Mouse (Mus musculus) urinary bladder, adult 2 months (tissue): ENCODE measurements around the gene Cacna2d2. TPM values are rescaled to one million over a fixed set of nuclear protein-coding genes. Genes with fewer than 3 reads are reported as not detected.
A peak's percentile ranks its signal among the peaks of the same experiment; 100 is the strongest.

Experiments used
- DNase-seq: peaks from one replicate; pipeline ENCODE4 v3.0.0; 2022; ENCODE audit warnings: low spot score
- polyA plus RNA-seq: library from polyadenylated mRNA; depleted of rRNA; stranded (reverse); fragments of >200 nt; gene quantifications from 2 replicates; pipeline ENCODE4 v1.2.3, GENCODE M21; 2012; rRNA removed

Gene Cacna2d2
- 0.46 and 0.84 TPM in 2 replicates for polyA plus RNA-seq

DNA sequence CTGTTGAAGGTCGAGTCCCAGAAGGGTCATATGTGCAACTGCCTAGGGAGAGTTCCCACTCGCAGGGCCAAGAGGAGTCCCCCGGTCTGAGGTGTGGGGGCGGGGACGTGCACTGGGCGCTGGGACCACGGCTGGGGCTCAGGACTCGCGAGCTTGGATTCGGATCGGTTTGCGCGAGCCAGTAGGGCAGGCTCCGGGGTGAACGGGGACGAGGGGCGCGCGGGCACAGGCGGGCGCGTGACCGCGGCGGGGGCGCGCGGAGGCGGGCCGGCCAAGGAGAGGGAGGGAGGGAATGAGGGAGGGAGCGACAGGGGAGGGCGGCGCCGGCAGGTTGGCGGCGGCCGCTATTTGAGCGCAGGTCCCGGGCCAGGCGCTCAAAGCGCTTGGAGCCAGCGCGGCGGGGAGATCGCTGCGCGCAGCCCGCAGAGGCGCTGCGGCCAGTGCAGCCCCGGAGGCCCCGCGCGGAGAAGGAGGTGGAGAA lies at the start of gene Cacna2d2:
Cacna2d2 (plus strand) TSS at position 122 of the 481 bp plus-strand sequence.
- DNase-seq = peak; percentile 37

- no peak for DNase-seq
Observed at GRCm38 (mm10) chr9:107354826-107355225, 44.6 kb upstream of the Cacna2d2 start.

DNA sequence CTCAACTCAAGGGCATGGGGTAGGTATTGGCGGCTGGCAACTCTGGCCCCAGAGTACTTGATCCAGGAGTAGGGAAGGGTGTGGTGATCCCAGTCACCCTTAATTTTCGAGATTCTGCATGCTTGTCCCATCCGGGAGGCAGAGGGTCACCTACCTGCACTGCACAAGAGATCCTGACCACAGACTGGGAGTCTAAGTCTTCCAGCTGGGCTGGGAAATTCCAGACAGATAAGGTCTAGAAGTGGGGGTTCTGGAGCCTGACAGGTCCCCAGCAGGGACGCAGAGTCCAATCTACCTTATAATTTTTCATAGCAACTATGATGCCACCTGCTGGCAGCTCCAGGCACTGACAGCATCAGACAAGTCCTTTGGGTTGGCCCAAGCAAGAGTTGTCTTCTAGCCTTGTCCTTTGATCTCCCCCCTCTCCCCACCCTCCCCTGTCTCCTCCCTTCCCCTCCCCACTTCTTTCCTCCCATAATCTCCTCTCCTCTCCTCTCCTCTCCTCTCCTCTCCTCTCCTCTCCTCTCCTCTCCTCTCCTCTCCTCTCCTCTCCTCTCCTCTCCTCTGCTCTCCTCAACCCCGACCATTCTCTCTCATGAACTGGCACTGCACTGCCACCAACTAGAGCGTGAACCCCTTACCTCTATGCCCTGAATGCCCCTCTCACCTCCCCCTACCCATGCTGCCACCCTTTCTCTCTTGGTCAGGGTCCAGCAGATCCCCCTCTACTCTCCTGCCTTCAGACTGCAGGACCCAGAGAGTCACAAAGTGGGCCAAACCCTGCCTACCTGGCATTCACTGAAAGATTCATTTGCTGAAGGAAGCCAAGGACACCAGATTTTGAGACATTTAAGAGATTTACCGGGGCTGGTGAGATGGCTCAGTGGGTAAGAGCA lies 43.3 kb upstream of the Cacna2d2 start:
- no peak for DNase-seq

DNA sequence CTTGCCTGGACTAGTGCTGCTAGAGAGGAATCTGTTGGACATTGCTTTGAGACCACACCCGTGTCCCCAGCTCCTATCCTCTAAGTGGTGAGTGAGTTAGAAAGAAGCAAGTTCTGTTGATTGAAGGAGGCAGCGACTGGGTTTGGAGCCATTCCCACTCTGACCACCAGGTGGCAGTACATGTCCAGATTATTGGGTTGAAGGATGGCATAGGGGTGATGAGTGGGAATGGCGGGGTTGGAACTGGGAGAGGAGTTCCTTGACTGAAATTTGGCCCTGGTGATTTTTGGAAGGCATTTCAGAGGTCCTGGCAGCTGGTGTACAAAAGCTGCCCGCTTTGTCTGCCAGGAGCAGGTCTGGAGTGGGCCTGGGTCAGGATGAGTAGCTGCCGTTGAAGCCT lies 41.8 kb upstream of the Cacna2d2 start:
- DNase-seq = peak; percentile 60

DNA sequence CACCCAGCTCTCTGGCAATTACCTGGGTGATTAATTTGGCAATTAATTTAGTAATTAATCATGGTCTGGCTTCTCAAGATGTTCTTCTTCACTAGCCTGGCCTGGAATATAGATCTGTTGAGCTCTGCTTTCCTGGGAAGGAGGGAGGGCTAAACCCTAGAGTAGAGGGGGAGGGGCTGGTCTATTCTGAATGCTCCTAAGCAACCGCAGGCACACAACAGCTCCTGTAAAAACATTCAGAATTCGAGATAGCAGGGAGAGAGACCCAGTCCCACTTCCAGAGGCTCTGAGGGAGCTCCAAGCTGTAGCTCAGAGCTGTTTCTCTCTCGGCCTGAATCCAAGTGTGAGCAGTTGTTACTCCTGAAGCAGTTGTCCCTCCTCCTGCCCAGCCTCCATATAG lies 38.4 kb upstream of the Cacna2d2 start:
- DNase-seq = no peak

GRCm38 (mm10) chr9:107366644-107367043 lies 32.8 kb upstream of the Cacna2d2 start:
- DNase-seq = no peak

- DNase-seq = no peak
Observed at GRCm38 (mm10) chr9:107368302-107368701, 31.1 kb upstream of the Cacna2d2 start.

DNA sequence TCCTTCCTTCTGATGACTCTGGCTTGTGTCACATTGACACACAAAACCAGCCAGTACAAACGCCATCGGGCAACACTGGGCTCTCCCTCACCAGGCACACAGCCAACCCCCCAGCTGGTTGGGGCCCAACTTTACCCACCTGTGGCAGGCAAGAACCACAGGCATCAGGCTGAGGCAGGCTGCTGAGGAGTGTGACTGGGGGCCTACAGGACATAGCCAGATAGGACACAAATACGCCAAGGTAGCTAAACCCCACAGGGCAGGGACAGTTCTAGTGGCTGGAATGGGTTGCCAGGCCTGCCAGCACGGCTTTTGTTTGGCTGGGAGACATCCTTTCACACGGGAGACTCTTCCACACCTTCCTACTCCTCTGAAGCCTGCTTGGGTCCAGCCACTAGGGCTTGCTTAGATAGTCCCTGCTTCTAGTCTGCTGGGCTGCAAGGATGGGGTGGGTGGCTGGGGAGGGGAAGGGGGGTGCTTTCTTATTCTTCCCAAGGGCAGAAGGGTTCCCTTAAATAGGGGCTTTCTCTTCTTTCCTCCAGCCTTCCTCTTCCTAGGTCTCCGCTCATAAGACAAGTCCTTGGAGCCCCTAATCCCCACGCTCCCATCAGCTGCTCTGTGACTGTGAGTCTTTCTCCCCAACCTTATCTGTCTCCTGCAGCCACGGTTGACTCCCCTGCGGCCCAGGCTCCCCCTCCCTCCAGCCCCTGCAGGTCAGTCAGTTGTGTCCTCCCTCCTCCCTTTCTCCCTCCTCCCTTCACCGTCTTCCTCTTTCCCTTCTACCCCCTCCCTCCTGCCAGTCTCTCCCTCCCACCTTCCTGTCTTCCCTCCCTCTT lies 29.9 kb upstream of the Cacna2d2 start:
- DNase-seq = no peak

GRCm38 (mm10) chr9:107370106-107370463 lies 29.3 kb upstream of the Cacna2d2 start:
- DNase-seq = no peak

- DNase-seq = no peak
Observed at GRCm38 (mm10) chr9:107372441-107372840, 27.0 kb upstream of the Cacna2d2 start.

GRCm38 (mm10) chr9:107374623-107375022 lies 24.8 kb upstream of the Cacna2d2 start:
- DNase-seq = no peak

DNA sequence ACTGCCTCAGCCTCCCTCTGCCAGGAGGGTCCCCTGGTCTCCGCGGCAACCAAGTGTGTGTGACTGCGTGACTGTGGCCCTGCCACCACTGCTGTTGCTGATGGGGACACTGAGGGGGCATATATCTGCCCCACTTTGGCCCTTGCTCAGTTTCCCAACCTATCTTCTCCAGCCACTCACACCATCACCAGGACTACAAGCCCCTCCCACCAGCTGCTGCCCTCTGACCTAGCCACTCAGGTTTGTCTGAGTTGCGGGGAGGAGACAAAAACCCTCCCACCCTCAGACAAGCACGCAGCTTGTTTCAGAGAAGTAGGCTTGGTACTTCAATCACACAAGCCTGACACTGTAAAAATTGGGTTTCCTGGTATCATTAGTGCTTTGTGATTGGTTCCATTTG lies 24.0 kb upstream of the Cacna2d2 start:
- no peak for DNase-seq

- no peak for DNase-seq
Observed at GRCm38 (mm10) chr9:107377961-107378512, 21.4 kb upstream of the Cacna2d2 start.

DNA sequence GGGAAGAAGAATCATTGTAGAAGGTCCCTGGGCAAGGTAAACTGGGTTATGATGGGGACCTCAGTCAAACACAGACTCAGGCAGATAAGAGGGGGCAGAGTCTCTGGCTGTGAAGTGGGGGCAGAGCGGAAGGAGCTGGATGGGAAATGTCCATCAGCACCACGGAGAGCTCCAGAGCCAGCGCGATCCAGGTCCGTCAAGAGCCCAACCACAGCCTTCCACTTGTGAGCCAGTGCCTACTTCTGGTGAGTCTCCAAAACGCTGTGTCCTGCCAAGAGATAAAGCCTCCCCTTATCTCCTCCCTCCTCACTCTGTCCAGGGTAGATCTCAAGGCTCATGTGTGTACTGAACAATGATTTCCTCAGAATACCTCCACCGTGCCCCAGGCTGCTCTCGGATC lies 17.7 kb upstream of the Cacna2d2 start:
- DNase-seq = no peak

- DNase-seq = no peak
Observed at GRCm38 (mm10) chr9:107384396-107384795, 15.0 kb upstream of the Cacna2d2 start.

GRCm38 (mm10) chr9:107386722-107387121 lies 12.7 kb upstream of the Cacna2d2 start:
- no peak for DNase-seq

DNA sequence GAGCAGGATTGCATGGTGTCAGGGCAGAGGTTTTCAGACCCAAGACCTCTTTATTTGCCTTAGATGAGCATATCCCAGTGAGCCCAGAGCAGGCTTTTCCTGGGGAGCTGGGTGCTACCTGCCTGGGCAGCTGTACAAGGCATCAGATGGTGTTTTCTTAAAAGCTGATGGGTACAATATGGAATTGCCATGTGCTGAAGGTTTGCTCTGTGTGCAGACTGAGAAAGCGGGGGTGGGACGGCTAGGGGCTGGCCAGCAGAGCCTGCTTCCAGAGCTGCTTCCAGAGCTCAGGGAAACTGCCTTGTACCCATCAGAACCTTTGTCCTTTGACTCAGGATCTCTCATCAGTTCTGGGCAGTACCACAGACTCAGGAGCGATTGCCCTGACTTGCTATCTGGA lies 11.7 kb upstream of the Cacna2d2 start:
- no peak for DNase-seq

- no peak for DNase-seq
Observed at GRCm38 (mm10) chr9:107388263-107388662, 11.1 kb upstream of the Cacna2d2 start.

- DNase-seq = no peak
Observed at GRCm38 (mm10) chr9:107396397-107396796, 3.0 kb upstream of the Cacna2d2 start.

- no peak for DNase-seq
Observed at GRCm38 (mm10) chr9:107398968-107399367, 444 bp upstream of the Cacna2d2 start.

DNA sequence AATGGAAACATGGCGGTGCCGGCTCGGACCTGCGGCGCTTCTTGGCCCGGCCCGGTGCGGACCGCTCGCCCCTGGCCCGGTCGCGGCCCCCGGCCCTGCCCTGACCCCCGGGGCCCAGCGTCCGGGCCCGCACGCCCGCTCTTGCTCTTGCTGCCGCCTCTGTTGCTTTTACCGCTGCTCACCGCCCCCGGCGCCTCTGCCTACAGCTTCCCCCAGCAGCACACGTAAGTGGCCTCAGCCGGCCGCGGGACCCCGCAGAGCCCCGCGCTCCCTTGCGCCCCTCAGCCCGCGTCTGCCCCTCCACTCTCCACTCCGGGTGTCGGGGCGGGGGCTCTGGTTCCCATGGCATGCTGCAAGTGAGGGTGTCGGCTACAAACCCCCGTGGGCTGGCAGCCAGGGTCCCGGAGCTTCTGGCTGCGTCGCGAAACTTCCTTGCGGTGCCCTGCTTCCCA lies 674 bp downstream of the Cacna2d2 start:
- DNase-seq = no peak

DNA sequence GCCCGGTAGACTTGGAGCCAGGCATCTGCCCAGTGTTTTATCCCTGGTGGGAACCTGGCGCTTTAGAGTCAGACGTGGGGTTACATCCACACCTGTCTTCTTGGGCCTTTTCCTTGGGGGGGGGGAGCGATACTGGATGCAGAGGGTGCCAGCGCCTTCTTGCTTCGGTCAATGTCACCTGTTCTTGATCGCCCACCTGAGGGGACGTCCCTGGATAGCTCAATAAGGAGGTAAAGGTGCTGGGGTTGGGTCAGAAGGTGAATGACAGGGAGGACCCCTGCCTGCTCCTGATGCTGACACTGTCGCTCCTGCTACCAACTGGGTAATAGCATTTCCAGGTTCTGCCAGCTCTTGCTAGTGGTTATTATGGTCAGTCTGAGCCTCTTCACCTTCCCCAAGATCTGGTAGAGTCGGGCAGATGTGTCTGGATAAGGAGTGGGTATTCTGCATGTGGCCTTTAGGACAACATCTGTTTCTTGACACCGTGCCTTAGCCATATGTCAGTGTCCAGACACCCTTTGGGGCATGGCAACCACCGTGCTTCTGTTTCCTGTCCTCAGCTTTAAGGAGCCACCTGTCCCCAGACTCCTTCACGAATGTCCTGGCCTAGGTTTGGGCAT lies 1.4 kb downstream of the Cacna2d2 start:
- DNase-seq = no peak
